Mouse (Mus musculus) erythroblast, adult 5-6 weeks (primary cell): ENCODE results near the gene Pitpnm2. TPM values are rescaled to one million over a fixed set of nuclear protein-coding genes. Genes with fewer than 3 reads are reported as not detected.
"Not testable (repeated sequence)": the region's sequence is repeated elsewhere in the genome, so short reads cannot be mapped to it uniquely, and the experiment has no call there.

Experiments used
- ATAC-seq: replicated peaks from 2 replicates; pipeline ENCODE4 v1.8.0; 2016; ENCODE audit warnings: moderate number of reproducible peaks, mild to moderate bottlenecking, moderate TSS enrichment, inconsistent platforms; ENCODE audit not compliant: poor library complexity, low FRiP score, severe bottlenecking
- total RNA-seq, 2 experiments: library from RNA; stranded (forward) in 1 of 2; stranded (reverse) in 1 of 2; fragments of 150-400 nt in 1 of 2; fragments of 200-764, 138-1000 nt in 1 of 2; gene quantifications; 2 replicates each; pipeline versions ENCODE4 v1.2.3 to v1.2.4; 2015 to 2017; ENCODE audit warnings: low replicate concordance in 2 of 2

Pitpnm2 gene
- 0.42 and 1.9 TPM in 2 replicates for total RNA-seq (2015; ENCODE audit: low replicate concordance)
- total RNA-seq (2017; ENCODE audit: low replicate concordance), result 0.28 and 1.0 TPM in 2 replicates

GRCm38 (mm10) chr5:124249614-124250591, at the start of gene Pitpnm2:
Gene Pitpnm2, minus strand, starts transcription at chr5:124249760.
- ATAC-seq, result no peak

DNA sequence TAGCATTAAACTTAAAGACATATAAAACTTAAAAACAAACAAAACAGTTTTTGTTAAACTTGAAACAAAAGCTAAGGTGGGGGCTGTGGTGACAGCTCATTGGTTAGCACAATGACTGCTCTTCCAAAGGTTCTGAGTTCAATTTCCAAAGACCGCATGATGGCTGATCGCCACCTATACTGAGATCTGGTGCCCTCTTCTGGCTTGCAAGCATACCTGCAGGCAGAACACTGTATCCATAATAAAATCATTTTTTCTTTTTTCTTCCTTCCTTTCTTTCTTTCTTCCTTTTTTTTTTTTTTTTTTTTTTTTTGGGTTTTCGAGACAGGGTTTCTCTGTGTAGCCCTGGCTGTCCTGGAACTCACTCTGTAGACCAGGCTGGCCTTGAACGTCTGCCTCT, 49.7 kb upstream of the Pitpnm2 start:
- not testable (repeated sequence) for ATAC-seq

- ATAC-seq, result no peak
These were observed 46.9 kb upstream of the Pitpnm2 start for GRCm38 (mm10) chr5:124296475-124296874.

DNA sequence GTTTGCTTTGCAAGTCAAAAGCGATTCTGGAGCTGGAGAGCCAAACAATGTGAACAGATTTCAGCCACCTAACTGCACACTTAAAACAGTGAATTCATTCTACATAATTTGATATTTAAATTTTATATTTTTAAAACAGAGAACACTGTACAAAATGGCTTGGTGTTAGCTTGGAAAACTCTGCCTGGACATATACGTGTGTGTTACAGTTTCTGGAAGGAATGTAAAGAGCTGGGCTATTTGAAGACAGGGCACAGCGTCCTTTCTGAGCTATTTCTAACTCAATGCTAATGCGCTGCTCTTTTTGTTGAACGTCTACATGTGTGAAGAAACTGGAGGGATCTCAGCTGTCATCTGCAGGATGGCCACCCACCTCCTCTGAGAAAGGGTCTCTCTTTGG, 44.4 kb upstream of the Pitpnm2 start:
- no peak for ATAC-seq

GRCm38 (mm10) chr5:124290216-124290615, 40.7 kb upstream of the Pitpnm2 start:
- no peak for ATAC-seq

DNA sequence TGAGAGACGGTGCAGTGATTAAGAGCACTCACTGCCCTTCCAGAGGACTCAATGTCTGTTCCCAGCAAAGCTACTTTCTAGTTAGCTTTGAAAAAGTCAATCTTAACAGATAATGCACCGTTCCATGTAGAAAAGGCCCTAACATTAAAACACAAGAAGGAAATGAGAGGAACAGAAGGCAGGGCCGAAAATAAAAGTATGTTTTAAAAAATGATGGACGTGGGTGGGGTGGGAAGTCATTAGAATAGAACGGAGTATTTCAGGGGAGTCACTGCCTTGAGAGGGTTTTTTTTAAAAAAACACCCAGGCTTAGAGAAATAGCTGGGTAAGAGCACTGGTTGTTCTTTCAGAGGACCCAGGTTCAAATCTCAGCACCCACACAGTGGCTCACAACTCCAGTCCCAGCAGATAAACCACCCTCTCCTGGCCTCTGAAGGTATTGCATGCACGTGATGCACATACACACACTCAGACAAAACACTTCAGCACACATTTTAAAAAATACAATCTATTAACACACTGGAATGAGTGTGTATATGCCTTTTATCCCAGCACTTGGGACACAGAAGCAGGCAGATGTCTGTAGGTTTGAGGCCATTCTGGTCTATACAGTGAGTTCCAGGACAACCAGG, 38.2 kb upstream of the Pitpnm2 start:
- ATAC-seq, result no peak

DNA sequence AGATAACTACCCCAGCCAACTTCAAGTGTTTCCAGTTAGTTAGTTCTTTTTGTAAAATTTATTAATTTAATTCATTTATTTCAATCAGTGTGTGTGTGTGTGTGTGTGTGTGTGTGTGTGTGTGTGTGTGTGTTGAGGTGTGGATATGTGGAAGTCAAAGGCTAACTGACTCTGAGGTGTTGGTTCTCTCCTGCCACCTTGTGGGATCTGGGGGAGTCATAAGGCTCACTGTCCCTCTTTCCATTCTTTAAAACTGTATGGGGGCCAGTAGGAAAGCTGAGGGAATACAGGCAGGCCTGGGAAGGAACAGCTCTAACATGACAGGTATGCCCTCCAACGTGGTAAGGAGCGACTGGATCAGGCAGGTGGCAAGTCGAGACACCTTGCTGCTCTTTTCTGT, 34.8 kb upstream of the Pitpnm2 start:
- no peak for ATAC-seq

DNA sequence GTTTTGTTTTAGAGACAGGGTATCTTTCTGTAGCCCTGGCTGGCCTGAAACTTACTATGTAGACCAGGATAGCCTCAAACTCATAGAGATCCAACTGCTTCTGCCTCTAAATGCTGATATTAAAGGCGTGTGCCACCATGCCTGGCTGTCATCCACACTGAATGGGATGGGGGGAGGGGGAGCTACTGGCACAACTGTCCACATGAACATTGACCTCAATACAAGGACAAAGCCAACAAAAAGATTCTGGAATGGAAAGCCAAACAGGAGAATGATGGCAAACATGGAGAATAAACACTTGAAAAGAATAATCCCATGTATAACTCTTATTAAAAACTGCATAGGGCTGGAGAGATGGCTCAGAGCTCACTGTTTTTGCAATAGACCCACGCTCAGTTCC, 33.3 kb upstream of the Pitpnm2 start:
- ATAC-seq, result no peak

GRCm38 (mm10) chr5:124270226-124270625, 20.7 kb upstream of the Pitpnm2 start:
- ATAC-seq, result no peak

DNA sequence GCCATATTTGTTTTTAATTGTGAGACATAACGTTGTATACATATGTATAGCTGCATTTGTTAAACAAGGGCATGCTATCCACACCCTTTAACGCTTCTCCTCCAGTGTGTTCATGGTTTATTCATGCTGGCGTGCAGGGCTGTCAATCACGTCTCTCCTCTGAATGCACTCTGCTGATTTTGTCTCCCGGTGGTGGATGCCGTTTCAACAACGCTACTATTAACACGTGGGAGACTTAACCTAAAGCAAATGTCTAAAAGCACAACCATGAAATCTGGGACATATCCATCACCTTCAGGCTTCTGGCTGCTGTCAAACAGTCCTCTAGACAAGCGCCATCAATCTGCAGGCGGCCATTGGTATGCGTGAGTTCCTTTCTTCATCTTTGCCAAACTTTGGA, 20.1 kb upstream of the Pitpnm2 start:
- no peak for ATAC-seq

GRCm38 (mm10) chr5:124267652-124268051, 18.1 kb upstream of the Pitpnm2 start:
- no peak for ATAC-seq

DNA sequence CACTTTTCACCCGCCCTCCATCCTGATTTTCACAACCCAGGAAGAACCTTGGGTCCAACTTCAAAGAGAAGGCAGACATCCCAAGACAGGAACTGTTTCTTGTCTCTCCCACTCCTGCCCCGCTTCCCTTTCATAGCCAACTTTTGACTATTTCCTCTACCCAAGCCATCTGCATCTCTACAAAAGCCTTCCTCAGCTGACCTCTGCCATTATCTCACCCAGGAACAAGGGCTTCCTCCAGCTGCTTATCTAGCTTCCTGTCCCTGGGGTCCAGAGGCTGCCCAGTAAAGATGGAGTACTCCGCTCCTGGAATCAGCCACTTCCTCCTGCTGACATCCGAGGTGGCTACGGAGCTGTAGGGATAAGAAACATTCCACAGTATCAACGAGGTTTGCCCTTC, 17.3 kb upstream of the Pitpnm2 start:
- no peak for ATAC-seq

DNA sequence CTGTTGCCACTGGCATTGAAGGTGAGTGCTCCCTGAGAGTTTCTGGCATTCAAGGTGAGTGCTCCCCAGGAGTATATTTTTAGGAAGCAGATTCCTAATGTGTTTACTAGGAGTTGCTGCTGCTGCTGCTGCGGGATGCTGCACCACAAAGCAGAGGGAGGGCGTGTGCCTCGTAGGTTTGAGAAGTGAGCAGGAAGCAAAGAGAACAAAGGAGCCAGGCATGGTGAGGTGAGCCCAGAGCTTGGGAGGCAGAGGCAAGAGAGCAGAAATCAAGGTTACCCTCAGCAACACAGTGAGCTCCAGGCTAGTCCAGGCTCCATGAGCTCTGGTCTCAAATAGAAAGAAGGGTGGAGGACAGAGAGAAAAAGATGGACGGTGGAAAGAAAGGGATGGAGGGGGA, 13.7 kb upstream of the Pitpnm2 start:
- no peak for ATAC-seq

- no peak for ATAC-seq
These were observed 12.5 kb upstream of the Pitpnm2 start for GRCm38 (mm10) chr5:124262090-124262489.

DNA sequence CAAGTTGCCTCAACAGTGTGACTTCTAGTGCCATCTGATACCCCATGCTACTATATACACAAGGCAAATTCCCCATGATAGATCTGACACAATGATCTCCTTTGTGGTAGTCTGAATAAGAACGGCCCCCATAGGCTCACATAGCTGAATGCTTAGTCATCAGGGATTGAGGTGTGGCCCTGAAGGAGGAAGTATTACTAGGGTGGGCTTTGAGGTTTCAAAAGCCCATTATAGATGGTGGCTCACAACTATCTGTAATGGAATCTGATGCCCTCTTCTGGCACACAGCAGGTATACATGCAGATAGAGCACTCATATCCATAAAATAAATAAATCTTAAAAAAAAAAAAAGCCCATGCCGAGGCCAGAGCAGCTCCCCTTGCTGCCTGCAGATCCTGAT, 9.6 kb upstream of the Pitpnm2 start:
- no peak for ATAC-seq

DNA sequence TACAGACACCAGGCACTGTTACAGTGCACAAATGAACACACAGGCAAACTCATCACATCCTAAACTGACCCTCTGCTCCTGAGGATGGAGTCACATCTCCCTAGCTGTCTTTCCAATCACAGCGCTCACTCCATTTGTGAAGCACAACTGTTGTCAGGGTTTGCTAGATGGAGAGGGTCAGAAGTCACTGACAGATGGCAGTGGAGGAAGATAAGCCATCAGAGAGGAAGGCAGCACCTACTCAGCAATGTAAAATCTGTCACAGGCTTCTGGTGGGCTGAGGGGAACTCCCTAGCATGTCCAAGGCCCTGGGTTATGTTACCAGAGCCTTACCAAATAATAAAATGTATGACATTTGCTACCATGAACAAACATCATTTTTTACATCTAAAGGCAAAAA, 8.5 kb upstream of the Pitpnm2 start:
- no peak for ATAC-seq

DNA sequence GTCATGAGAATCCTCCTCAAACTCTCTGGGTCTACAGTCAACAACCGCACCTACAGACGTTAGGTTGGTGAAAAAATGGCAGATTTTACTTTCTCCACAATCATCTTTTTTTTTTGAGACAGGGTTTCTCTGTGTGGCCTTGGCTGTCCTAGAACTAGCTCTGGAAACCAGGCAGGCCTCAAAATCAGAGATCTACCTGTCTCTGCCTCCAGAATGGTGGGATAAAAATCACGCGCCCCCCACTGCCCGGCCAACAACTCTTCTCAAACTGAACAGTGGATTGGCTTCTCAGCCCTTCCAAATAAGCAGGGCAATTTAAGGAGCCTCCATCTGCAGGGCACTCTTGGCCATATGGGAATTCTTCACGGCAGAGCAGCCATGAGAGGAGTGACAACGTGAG, 5.6 kb upstream of the Pitpnm2 start:
- no peak for ATAC-seq

GRCm38 (mm10) chr5:124253555-124253954, 4.0 kb upstream of the Pitpnm2 start:
- ATAC-seq, result no peak

DNA sequence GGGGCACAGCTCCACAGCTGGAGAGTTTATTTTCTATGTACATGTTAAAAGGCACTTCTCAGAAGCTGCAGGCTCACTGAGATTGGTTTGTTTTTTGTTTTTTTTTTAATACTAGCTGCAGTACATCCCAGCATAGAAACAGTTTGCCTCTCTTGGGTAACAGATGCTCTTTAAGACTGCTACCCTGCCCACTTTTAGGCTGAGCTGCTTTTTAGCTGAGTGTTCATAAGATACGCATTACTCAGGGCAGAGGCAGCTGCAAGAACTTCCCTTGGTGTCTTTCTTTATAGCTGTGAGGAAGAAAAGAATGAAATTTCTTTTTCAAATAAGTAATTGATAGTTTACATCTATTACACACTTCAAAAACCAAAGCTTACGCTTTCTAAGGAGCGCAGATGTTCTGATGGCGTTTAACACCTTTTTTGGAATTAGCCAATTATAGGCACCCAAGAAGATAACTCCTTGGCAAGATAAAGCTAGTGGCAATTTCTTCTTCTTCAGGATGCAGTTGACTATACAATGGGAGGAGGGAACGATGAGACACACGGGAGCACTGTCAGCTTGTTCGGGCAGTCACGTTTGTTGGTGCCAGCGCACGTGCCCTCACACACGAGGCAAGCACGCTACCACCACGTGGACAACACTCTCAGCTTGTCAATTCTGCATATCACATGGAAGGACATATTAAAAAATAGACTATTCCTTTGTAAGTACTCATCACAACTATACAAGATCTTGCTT, 3.2 kb upstream of the Pitpnm2 start:
- no peak for ATAC-seq

DNA sequence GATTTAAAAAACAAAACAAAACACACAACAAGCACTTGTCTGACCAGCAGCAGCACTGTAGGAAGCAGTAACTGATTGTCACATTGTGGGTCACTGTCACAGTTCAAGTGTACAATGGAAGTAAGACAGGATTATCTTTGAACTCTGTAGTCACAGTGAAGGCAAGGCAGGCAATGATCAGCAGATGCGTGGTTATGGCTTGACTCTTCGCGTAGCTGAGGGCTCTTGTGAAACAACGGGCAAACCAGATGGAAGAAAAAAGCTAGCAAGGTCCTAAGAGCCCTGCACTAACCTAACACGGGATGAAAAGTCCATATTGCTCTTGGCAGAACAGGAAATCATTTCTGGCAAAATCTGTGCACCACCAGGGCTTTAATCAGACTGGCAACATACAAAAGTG, 1.5 kb upstream of the Pitpnm2 start:
- no peak for ATAC-seq
